Mouse (Mus musculus) neural tube, embryonic 15.5 days (tissue): ENCODE data around the gene Abcb5. TPM values are rescaled to one million over a fixed set of nuclear protein-coding genes. Genes with fewer than 3 reads are reported as not detected.
"Not testable (repeated sequence)": the region's sequence is repeated elsewhere in the genome, so short reads cannot be mapped to it uniquely, and the experiment has no call there.

Experiments used
- ATAC-seq: fragments of 200-750 bp; cut with Nextera tagmentation; 2 replicates; pipeline ENCODE4 v1.8.0; 2017; ENCODE audit warnings: mild to moderate bottlenecking, moderate TSS enrichment, moderate library complexity; ENCODE audit not compliant: low FRiP score
- H3K27ac ChIP-seq: fragments of 300-500 bp; sonication (generic); replicated peaks from 2 replicates; pipeline ENCODE4 v1.5.1; 2015; ENCODE audit warnings: mild to moderate bottlenecking, inconsistent platforms
- H3K27me3 ChIP-seq: fragments of 300-500 bp; sonication (generic); replicated peaks from 2 replicates; pipeline ENCODE4 v1.6.1; 2015; ENCODE audit warnings: inconsistent platforms
- H3K36me3 ChIP-seq: fragments of 300-500 bp; sonication (generic); 2 replicates; pipeline ENCODE4 v1.6.1; 2015; ENCODE audit warnings: inconsistent platforms
- H3K4me1 ChIP-seq: fragments of 300-500 bp; sonication (generic); 2 replicates; pipeline ENCODE4 v1.6.1; 2015; ENCODE audit warnings: inconsistent platforms
- H3K4me2 ChIP-seq: fragments of 300-500 bp; sonication (generic); 2 replicates; pipeline ENCODE4 v1.6.1; 2015; ENCODE audit warnings: inconsistent platforms, mild to moderate bottlenecking, moderate library complexity
- H3K4me3 ChIP-seq: fragments of 300-500 bp; sonication (generic); replicated peaks from 2 replicates; pipeline ENCODE4 v1.5.1; 2015; ENCODE audit warnings: mild to moderate bottlenecking, inconsistent platforms
- H3K9ac ChIP-seq: fragments of 300-500 bp; sonication (generic); replicated peaks from 2 replicates; pipeline ENCODE4 v1.6.1; 2015; ENCODE audit warnings: mild to moderate bottlenecking, inconsistent platforms
- H3K9me3 ChIP-seq: fragments of 300-500 bp; sonication (generic); replicated peaks from 2 replicates; pipeline ENCODE4 v1.6.1; 2016; ENCODE audit warnings: inconsistent platforms
- WGBS: fragments of 180-500 bp; shearing (Covaris S2); methylation state at CpG from one replicate; pipeline ENCODE4 v1.1.7; 2015; ENCODE audit warnings: mixed read lengths; 5-methylcytosine and 5-hydroxymethylcytosine counted together
- polyA plus RNA-seq: library from polyadenylated mRNA; unstranded; fragments of >200 nt; fragmentation: Nextera tagmentation; extraction: Ambion mirVana; gene quantifications from 2 replicates; pipeline ENCODE4 v1.2.1, GENCODE M21; 2015

Gene Abcb5
- 0.15 TPM in 1 of 2 replicates, not detected in the other for polyA plus RNA-seq

- H3K4me1 ChIP-seq, result no peaks in the 10 kb centered on the region
- no peak for ATAC-seq
- no peaks in the 10 kb centered on the region for H3K36me3 ChIP-seq
- H3K4me2 ChIP-seq, result no peak within 1 kb of the TSS
- 85% methylated on average over 4 of the region's 4 CpGs for WGBS
- H3K27ac ChIP-seq, result no peak within 1 kb of the TSS
- no peak within 1 kb of the TSS for H3K9ac ChIP-seq
- no peak within 1 kb of the TSS for H3K4me3 ChIP-seq
- H3K27me3 ChIP-seq, result no peaks in the 10 kb centered on the region
- no peaks in the 10 kb centered on the region for H3K9me3 ChIP-seq
Measured at GRCm38 (mm10) chr12:118966321-118966720, at the start of gene Abcb5. Gene Abcb5 (minus strand): TSS chr12:118966421.

GRCm38 (mm10) chr12:118999230-118999629 lies 33.0 kb upstream of the Abcb5 start:
- no peak overlapping the region for H3K4me3 ChIP-seq
- H3K9ac ChIP-seq, result no peak overlapping the region
- no peaks in the 10 kb centered on the region for H3K36me3 ChIP-seq
- H3K9me3 ChIP-seq, result no peaks in the 10 kb centered on the region
- H3K4me1 ChIP-seq, result no peaks in the 10 kb centered on the region
- H3K4me2 ChIP-seq, result no peak overlapping the region
- ATAC-seq, result no peak
- WGBS, result 82% methylated on average over 2 of the region's 2 CpGs
- H3K27me3 ChIP-seq, result no peaks in the 10 kb centered on the region
- H3K27ac ChIP-seq, result no peak overlapping the region

- peak; percentile 65; the same call in 1 of the 2 replicates for ATAC-seq
- 81% methylated on average over 1 of the region's 1 CpGs for WGBS
- Histone ChIP-seq H3K27ac (no peak overlapping the region), H3K4me3 (no peak overlapping the region), H3K4me1 (no peaks in the 10 kb centered on the region), H3K9ac (no peak overlapping the region), H3K27me3 (no peaks in the 10 kb centered on the region), H3K9me3 (no peaks in the 10 kb centered on the region), H3K36me3 (no peaks in the 10 kb centered on the region), H3K4me2 (no peak overlapping the region)
Measured at GRCm38 (mm10) chr12:118994328-118995166, 28.3 kb upstream of the Abcb5 start.

GRCm38 (mm10) chr12:118984852-118985251 lies 18.6 kb upstream of the Abcb5 start:
- no peaks in the 10 kb centered on the region for H3K9me3 ChIP-seq
- H3K27me3 ChIP-seq, result no peaks in the 10 kb centered on the region
- H3K36me3 ChIP-seq, result no peaks in the 10 kb centered on the region
- WGBS, result 68% methylated on average over 1 of the region's 1 CpGs
- H3K27ac ChIP-seq, result no peak overlapping the region
- ATAC-seq, result no peak
- H3K4me3 ChIP-seq, result no peak overlapping the region
- no peak overlapping the region for H3K9ac ChIP-seq
- H3K4me2 ChIP-seq, result no peak overlapping the region
- no peaks in the 10 kb centered on the region for H3K4me1 ChIP-seq

DNA sequence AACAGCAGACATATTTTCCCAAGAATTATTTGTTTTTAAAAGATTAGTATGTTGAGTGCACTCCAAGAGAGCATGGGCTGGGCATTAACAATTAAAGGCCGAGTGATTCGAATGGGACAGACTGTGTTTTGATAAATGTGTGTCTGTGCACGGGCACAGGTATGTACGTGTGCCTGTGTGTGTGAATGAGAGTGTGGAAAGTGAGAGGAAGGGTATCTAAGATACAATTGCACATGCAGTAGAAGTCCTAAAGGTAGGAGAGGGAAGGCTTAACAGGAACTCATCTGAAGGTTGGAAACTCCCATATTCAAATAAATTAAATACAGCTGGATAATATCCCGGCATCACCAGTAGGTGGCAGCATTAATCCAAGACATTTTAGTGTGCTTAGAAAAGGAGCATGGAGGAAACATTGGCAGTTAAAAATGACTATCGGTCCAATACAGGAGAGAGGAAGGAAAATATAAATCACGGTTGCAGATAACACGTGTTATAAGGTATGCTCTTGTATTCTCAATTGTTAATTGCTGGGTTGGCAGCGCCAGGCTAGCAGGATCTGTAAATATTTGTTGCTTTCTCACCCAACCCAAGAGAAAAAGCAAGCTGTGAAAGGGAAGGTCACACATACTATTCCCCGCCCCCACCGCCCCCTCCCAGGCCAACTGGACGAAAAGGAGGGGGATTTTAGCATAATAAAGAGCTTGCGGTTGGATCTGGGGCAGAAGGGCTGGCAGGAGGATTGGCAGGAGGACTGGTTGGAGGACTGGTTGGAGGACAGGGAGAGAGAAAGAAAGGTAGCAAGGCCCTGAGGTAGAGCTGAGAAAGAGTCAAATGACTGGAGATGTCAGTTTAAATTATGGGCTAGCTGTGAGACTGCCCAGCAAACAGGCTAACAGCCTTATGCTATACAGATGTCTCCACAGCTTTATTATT lies 35.6 kb downstream of the Abcb5 start:
- Histone ChIP-seq H3K4me3 (peak overlapping the region; percentile 24), H3K36me3 (no peaks in the 10 kb centered on the region), H3K4me2 (peak overlapping the region; percentile 53), H3K27me3 (no peaks in the 10 kb centered on the region), H3K27ac (no peak overlapping the region), H3K9me3 (no peaks in the 10 kb centered on the region), H3K9ac (no peak overlapping the region), H3K4me1 (peaks cover 7% of the 10 kb centered on the region)
- ATAC-seq, result peak; percentile 84
- 23% methylated on average over 13 of the region's 13 CpGs for WGBS

DNA sequence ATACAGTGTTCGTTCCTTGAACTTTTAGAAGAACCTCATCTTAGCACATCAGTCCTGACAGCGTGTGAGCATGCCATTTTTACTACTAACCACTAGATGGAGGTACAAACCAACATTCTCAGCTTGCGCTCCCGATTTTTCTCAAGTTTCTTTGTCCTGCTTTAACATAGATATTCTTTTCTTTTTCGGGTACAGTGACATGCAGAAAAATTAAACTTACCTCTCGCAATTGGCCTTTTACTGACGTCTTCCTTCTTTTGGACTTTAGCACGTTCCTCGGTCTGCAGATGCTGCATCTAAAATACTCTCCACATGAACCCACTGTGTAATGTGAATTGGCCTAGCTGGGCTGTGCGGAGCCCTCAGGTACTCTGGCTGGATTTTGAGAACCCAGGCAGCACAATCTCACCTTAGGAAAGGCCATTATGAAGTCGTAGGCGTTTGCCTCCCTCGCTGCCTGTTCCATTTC lies 39.4 kb downstream of the Abcb5 start:
- no peaks in the 10 kb centered on the region for H3K27me3 ChIP-seq
- H3K9me3 ChIP-seq, result no peaks in the 10 kb centered on the region
- peak overlapping the region; percentile 24 for H3K4me3 ChIP-seq
- ATAC-seq, result peak; percentile 76
- 21% methylated on average over 13 of the region's 13 CpGs for WGBS
- peak overlapping the region; percentile 51 for H3K4me2 ChIP-seq
- H3K4me1 ChIP-seq, result peaks cover 7% of the 10 kb centered on the region
- no peaks in the 10 kb centered on the region for H3K36me3 ChIP-seq
- no peak overlapping the region for H3K27ac ChIP-seq
- H3K9ac ChIP-seq, result 0 out of 2 replicates have a peak overlapping the region, but pooled peaks have one; percentile 26

- not testable (repeated sequence) for H3K27ac ChIP-seq, ATAC-seq
Measured at GRCm38 (mm10) chr12:118923874-118924273, 42.3 kb downstream of the Abcb5 start.

GRCm38 (mm10) chr12:118917771-118918170 lies 48.5 kb downstream of the Abcb5 start:
- no peaks in the 10 kb centered on the region for H3K27me3 ChIP-seq
- no peak overlapping the region for H3K4me3 ChIP-seq
- H3K9ac ChIP-seq, result no peak overlapping the region
- no peak for ATAC-seq
- H3K4me1 ChIP-seq, result no peaks in the 10 kb centered on the region
- no peak overlapping the region for H3K4me2 ChIP-seq
- no peak overlapping the region for H3K27ac ChIP-seq
- WGBS, result 44% methylated on average over 1 of the region's 1 CpGs
- no peaks in the 10 kb centered on the region for H3K36me3 ChIP-seq
- no peaks in the 10 kb centered on the region for H3K9me3 ChIP-seq

More at GRCm38 (mm10) chr12:118923874-118924273, 42.3 kb downstream of the Abcb5 start:
- WGBS, result 73% methylated on average over 1 of the region's 1 CpGs
- not testable (repeated sequence) for H3K9me3 ChIP-seq, H3K9ac ChIP-seq, H3K36me3 ChIP-seq, H3K4me1 ChIP-seq, H3K4me3 ChIP-seq, H3K27me3 ChIP-seq, H3K4me2 ChIP-seq

DNA sequence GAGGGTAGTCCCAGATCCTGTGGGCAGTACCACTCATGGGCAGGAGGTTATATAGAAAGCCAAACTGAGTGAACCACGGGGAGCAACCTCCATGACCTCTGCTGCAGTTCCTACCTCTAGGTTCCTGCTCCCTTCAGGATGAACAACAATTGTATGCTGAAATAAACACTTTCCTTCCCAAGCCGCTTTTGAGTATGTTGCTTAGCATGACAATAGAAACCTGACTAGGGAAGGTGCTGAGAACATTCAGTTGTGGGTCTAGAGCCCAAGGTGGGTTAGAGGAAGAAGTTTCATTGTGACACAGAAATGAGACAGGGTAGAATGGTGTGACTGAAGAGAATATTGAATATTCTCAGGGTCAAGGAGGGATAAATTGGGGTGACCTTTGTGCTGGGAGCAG lies 55.9 kb downstream of the Abcb5 start:
- Histone ChIP-seq H3K9me3 (no peaks in the 10 kb centered on the region), H3K27ac (no peak overlapping the region), H3K27me3 (no peaks in the 10 kb centered on the region), H3K4me3 (no peak overlapping the region), H3K4me2 (no peak overlapping the region), H3K4me1 (no peaks in the 10 kb centered on the region), H3K36me3 (no peaks in the 10 kb centered on the region), H3K9ac (no peak overlapping the region)
- WGBS, result 77% methylated on average over 2 of the region's 2 CpGs
- no peak for ATAC-seq

- Histone ChIP-seq H3K27ac (no peak overlapping the region), H3K4me2 (no peak overlapping the region), H3K27me3 (no peaks in the 10 kb centered on the region), H3K4me1 (no peaks in the 10 kb centered on the region), H3K36me3 (no peaks in the 10 kb centered on the region), H3K4me3 (no peak overlapping the region), H3K9me3 (no peaks in the 10 kb centered on the region), H3K9ac (no peak overlapping the region)
- WGBS, result 56% methylated on average over 5 of the region's 5 CpGs
- no peak for ATAC-seq
Measured at GRCm38 (mm10) chr12:118902249-118902648, 64.0 kb downstream of the Abcb5 start.

- no peak overlapping the region for H3K4me3 ChIP-seq
- no peak overlapping the region for H3K9ac ChIP-seq
- no peak for ATAC-seq
- no peaks in the 10 kb centered on the region for H3K9me3 ChIP-seq
- no peaks in the 10 kb centered on the region for H3K36me3 ChIP-seq
- H3K27me3 ChIP-seq, result no peaks in the 10 kb centered on the region
- no peaks in the 10 kb centered on the region for H3K4me1 ChIP-seq
- WGBS, result 87% methylated on average over 2 of the region's 2 CpGs
- H3K27ac ChIP-seq, result no peak overlapping the region
- H3K4me2 ChIP-seq, result no peak overlapping the region
Measured at GRCm38 (mm10) chr12:118887964-118888363, 78.3 kb downstream of the Abcb5 start.
